Mouse (Mus musculus): ENCODE results near the gene Apc2. TPM values are rescaled to one million over a fixed set of nuclear protein-coding genes. Genes with fewer than 3 reads are reported as not detected.

Apc2 gene
- polyA plus RNA-seq, 1 experiment from 2014 or later, result 144 TPM

DNA sequence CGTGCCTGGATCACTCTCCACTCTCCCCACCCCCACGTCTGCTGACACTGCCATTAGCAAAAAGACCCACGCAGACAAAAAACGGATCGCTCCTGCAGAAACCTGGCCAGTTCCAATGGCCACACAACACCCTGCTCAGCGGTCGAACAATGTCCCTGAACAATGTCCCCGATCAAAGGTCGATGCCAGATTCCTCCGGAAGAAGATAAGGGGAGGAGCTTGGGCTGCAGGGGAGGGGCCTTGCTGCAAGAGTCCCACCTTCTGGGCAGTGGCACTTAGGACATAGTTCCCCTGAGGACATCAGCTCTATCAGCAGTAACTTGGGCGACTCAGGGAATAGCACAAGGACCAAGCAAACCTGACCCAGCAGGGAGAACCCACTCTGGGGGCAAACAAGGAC, 56.1 kb downstream of the Apc2 start:
- H3K4me2 ChIP-seq, result no peak overlapping the region
- no peak overlapping the region for H3K27ac ChIP-seq (replicated peaks)
- ATAC-seq (ENCODE audit: low FRiP score), result no peak
- H3K36me3 ChIP-seq, result no peaks in the 10 kb centered on the region
- H3K4me3 ChIP-seq (replicated peaks), result no peak overlapping the region
- H3K27me3 ChIP-seq (replicated peaks), result peaks cover 99% of the 10 kb centered on the region
- H3K9ac ChIP-seq (replicated peaks), result no peak overlapping the region
- H3K4me1 ChIP-seq, result peaks cover 26% of the 10 kb centered on the region
- H3K9me3 ChIP-seq (replicated peaks), result no peaks in the 10 kb centered on the region
- 21% methylated on average over 11 of the region's 11 CpGs for WGBS

DNA sequence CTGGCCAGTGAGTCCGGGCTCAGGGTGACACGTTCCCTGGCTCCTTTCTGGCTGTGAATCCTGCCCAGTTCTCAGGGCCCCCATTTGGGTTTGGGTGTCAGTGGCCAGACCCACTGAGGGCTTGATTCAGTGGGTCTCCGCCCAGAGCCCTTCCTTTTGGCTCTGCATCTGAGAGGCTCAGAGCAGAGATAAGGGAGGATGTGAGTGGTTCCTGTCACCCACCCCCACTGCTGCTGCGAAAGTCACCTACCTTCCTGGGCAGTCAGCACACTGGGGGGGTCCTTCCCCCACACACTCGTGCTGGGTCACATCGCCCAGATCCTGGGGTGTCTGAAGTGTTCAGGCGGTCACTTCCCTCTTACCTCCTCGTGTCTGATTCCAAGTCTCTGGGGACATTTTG, 57.0 kb downstream of the Apc2 start:
- Histone ChIP-seq H3K27me3 (replicated peaks) (peaks cover 99% of the 10 kb centered on the region), H3K4me3 (replicated peaks) (no peak overlapping the region), H3K9ac (replicated peaks) (no peak overlapping the region), H3K36me3 (no peaks in the 10 kb centered on the region), H3K4me1 (peaks cover 33% of the 10 kb centered on the region), H3K4me2 (no peak overlapping the region), H3K9me3 (replicated peaks) (no peaks in the 10 kb centered on the region), H3K27ac (replicated peaks) (no peak overlapping the region)
- ATAC-seq (ENCODE audit: low FRiP score), result no peak
- 73% methylated on average over 8 of the region's 8 CpGs for WGBS

DNA sequence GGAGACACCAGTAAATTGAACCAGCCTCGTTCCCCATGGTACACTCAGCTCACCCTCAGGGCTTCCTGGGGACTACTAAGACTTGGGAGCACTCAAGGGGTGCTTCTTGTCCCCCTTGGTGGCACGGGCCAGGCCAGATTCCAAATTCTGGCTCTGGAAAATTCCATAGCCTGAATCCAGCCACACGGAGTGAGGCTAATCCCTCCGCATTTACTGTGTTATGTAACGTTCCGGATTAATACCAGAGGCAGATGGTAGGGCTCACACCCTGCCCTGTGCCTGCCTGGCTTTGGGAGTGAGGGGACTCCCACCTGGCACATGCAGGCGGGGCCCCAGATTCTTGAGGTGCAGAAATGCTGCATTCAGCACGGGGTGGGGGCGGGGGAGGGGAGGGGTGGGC, 59.7 kb downstream of the Apc2 start:
- Histone ChIP-seq H3K36me3 (no peaks in the 10 kb centered on the region), H3K9me3 (replicated peaks) (no peaks in the 10 kb centered on the region), H3K4me1 (peaks cover 27% of the 10 kb centered on the region), H3K4me2 (no peak overlapping the region), H3K27me3 (replicated peaks) (peaks cover 99% of the 10 kb centered on the region), H3K4me3 (replicated peaks) (no peak overlapping the region), H3K9ac (replicated peaks) (no peak overlapping the region), H3K27ac (replicated peaks) (no peak overlapping the region)
- WGBS, result 15% methylated on average over 9 of the region's 9 CpGs
- no peak for ATAC-seq (ENCODE audit: low FRiP score)

DNA sequence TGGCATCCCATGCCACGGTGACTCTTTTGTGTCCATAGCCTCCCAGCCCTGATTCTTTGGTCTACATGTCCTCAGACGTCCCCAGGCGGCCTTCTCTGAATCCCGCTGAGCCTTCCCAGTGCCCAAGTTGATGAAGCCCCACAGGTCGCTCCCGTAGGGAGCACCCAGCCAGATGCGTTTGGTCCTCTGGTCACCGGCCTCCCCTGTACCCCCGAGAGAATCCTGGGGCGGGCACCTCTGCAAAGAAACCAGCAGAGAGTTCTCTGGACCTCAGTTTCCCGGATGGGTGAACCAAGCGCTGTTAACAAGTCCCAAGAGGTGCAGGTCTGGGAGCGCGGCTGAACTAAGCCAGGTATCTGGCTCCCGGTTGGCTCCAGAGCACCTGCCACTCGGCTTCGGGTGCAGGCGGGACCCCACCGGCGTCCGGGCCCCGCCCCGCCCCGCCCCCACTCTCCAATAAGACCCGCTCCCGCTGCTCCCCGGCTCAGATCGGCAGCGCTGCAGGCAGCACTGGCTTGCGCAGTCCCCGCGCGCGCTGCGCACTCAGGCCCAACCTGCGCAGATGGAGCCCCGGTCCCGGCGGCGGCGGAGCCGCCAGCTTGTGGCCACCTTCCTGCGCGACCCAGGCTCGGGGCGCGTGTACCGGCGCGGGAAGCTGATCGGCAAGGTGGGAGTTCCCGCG, 60.4 kb downstream of the Apc2 start, which contains the start of gene Plk5:
Gene Plk5, plus strand, starts transcription at position 459 of the 682 bp plus-strand sequence.
- no peak for ATAC-seq (ENCODE audit: low FRiP score)
- H3K4me3 ChIP-seq (replicated peaks), result peak within 1 kb of the TSS; percentile 40
- peaks cover 27% of the 10 kb centered on the region for H3K4me1 ChIP-seq
- H3K9ac ChIP-seq (replicated peaks), result peak within 1 kb of the TSS; percentile 14
- H3K4me2 ChIP-seq, result peak within 1 kb of the TSS; percentile 77
- WGBS, result under 1% methylated on average over 53 of the region's 53 CpGs
- no peak within 1 kb of the TSS for H3K27ac ChIP-seq (replicated peaks)
- no peaks in the 10 kb centered on the region for H3K36me3 ChIP-seq
- H3K9me3 ChIP-seq (replicated peaks), result no peaks in the 10 kb centered on the region
- peaks cover 92% of the 10 kb centered on the region for H3K27me3 ChIP-seq (replicated peaks)

DNA sequence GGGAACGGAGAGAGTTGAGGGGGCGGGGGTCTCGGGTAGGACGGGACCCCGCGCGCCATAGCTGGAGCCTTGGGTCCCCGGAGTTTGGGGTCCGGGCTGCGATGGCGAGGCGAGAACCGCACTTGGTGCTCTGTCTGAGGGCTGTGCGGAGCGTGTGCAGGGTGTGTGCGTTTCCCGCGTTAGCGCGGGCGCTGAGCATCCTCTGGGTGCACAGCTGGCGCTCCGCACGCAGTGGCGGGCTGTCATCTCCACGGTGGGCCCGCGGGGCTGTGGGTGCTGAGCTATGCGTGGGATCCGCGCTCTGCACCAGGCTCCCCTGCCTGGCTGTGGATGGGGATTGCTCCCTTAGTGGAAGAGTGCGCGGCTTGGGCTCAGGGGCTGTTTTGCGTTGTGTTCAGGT, 61.0 kb downstream of the Apc2 start:
- Histone ChIP-seq H3K27ac (replicated peaks) (no peak overlapping the region), H3K4me3 (replicated peaks) (peak overlapping the region; percentile 40), H3K4me2 (peak overlapping the region; percentile 77), H3K27me3 (replicated peaks) (peaks cover 86% of the 10 kb centered on the region), H3K9ac (replicated peaks) (peak overlapping the region; percentile 14), H3K9me3 (replicated peaks) (no peaks in the 10 kb centered on the region), H3K36me3 (no peaks in the 10 kb centered on the region), H3K4me1 (peaks cover 27% of the 10 kb centered on the region)
- peak; percentile 18; the same call in 1 of the 2 replicates for ATAC-seq (ENCODE audit: low FRiP score)
- under 1% methylated on average over 34 of the region's 34 CpGs for WGBS

DNA sequence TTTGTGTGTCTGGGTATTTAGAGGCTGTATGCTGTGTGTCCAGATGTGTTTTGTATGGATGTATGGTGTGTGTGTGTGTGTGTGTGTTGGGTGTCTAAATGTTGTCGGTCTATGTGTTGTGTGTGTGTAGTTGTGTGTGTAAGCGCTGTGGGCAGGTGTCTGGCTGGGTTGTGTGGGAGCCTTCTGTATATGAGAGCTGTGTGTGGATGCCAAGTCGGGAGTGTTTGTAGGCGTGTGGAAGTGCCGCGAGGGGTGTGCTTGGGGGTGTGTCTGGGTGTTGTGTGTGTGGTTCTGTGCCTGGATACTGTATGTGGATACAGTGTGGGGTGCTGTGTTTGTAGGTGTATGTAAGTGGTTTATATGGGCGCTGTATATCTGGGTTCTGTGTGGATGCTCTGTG, 61.6 kb downstream of the Apc2 start:
- H3K4me2 ChIP-seq, result peak overlapping the region; percentile 77
- no peaks in the 10 kb centered on the region for H3K9me3 ChIP-seq (replicated peaks)
- H3K36me3 ChIP-seq, result no peaks in the 10 kb centered on the region
- peaks cover 27% of the 10 kb centered on the region for H3K4me1 ChIP-seq
- ATAC-seq (ENCODE audit: low FRiP score), result peak; percentile 19
- 27% methylated on average over 7 of the region's 7 CpGs for WGBS
- no peak overlapping the region for H3K9ac ChIP-seq (replicated peaks)
- no peak overlapping the region for H3K27ac ChIP-seq (replicated peaks)
- H3K27me3 ChIP-seq (replicated peaks), result peaks cover 80% of the 10 kb centered on the region
- H3K4me3 ChIP-seq (replicated peaks), result peak overlapping the region; percentile 36

DNA sequence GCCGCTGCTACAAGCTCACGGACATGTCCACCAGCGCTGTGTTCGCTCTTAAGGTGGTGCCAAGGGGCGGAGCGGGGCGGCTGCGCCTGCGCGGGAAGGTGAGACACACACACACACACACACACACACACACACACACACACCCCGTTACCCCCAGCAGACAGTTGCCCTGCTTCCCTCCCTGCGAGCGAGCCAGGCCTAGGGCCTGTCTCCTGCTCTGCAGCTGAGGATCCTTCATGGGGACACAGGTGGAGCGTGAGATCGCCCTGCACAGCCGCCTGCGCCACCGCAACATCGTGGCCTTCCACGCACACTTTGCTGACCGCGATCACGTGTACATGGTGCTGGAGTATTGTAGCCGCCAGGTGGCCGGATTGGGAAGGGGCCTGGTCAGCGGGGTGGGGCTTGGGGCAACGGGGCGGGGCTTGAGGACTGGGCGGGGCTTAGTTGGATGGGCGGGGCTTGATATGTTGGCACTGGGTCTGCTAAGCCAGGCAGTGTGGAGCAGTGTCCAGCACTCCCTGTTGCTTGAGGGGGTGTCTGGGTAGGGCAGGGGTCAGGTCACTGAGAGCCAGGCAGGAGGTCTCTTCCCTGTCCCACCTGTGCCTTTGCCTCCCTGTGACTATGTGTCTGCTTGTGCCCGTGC, 62.3 kb downstream of the Apc2 start:
- peaks cover 72% of the 10 kb centered on the region for H3K27me3 ChIP-seq (replicated peaks)
- ATAC-seq (ENCODE audit: low FRiP score), result peak; percentile 69
- 6% methylated on average over 31 of the region's 31 CpGs for WGBS

DNA sequence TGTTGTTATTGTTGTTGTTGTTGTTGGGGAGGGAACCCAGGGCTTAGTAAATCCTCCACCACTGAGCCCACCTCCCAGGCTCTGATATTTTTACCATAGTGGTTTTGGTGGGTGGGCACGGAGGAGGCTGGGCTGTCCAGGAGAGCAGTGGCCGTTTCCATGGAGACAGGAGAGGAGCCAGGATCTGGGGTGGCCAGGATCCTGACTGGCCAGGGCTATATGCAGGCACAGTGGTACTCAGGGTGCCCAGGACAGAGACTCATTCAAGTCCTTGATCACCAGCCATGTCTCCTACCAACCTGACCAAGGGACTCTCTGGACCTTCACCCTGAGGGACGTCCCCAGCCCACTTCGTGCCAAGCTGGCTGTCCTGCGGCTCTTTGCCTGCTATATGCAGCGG, 68.0 kb downstream of the Apc2 start:
- no peak overlapping the region for H3K4me2 ChIP-seq

More for the DNA sequence above, 62.3 kb downstream of the Apc2 start:
- Histone ChIP-seq H3K9me3 (replicated peaks) (no peaks in the 10 kb centered on the region), H3K4me1 (peaks cover 27% of the 10 kb centered on the region), H3K27ac (replicated peaks) (no peak overlapping the region), H3K9ac (replicated peaks) (0 out of 2 replicates have a peak overlapping the region, but pooled peaks have one; percentile 15), H3K4me3 (replicated peaks) (peak overlapping the region; percentile 36), H3K36me3 (no peaks in the 10 kb centered on the region), H3K4me2 (peak overlapping the region; percentile 77)

DNA sequence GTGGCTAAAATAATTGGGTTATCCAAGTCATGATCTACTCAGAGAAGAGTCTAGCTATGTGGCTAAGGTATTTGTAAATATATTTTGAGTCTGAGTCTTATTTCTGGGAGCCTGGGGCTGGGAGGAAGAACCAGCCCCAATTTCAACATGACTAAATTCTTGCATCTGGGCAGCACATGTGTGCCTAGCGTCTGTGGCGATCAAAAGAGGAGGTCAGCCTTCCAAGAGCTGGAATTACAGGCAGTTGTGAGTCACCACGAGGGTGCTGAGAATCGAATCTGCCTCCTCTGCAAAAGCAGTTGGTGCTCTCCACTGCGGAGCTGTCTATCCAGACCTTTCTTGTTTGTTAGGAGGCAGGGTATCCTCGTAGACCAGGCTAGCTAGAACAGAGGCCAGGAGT, 70.0 kb downstream of the Apc2 start:
- Histone ChIP-seq H3K27ac (replicated peaks) (no peak overlapping the region), H3K27me3 (replicated peaks) (peaks cover 14% of the 10 kb centered on the region; the same call in 1 of the 2 replicates), H3K4me2 (no peak overlapping the region), H3K4me1 (no peaks in the 10 kb centered on the region), H3K9me3 (replicated peaks) (no peaks in the 10 kb centered on the region), H3K4me3 (replicated peaks) (no peak overlapping the region), H3K9ac (replicated peaks) (no peak overlapping the region), H3K36me3 (no peaks in the 10 kb centered on the region)
- WGBS, result 72% methylated on average over 6 of the region's 6 CpGs
- ATAC-seq (ENCODE audit: low FRiP score), result no peak

More for the DNA sequence above, 68.0 kb downstream of the Apc2 start:
- no peaks in the 10 kb centered on the region for H3K36me3 ChIP-seq
- 0 out of 2 replicates have a peak, but pooled peaks have one; percentile 45 for ATAC-seq (ENCODE audit: low FRiP score)
- H3K27me3 ChIP-seq (replicated peaks), result peaks cover 32% of the 10 kb centered on the region
- no peaks in the 10 kb centered on the region for H3K9me3 ChIP-seq (replicated peaks)
- WGBS, result 37% methylated on average over 6 of the region's 6 CpGs
- no peak overlapping the region for H3K4me3 ChIP-seq (replicated peaks)
- H3K4me1 ChIP-seq, result no peaks in the 10 kb centered on the region
- no peak overlapping the region for H3K27ac ChIP-seq (replicated peaks)
- H3K9ac ChIP-seq (replicated peaks), result no peak overlapping the region

Small RNA genes lying within 50 kb of the gene (microRNA-seq; reads per million reads assigned to microRNA genes)
- gene Mir6911, result not detected

Other genes starting within 250 kb of the Apc2 start
- gene Gpx4, start 248.8 kb upstream of the Apc2 start, polyA plus RNA-seq (2015; fragmentation: Nextera tagmentation; extraction: Ambion mirVana), result 559 and 600 TPM in 2 replicates
- 11.7 and 12.8 TPM in 2 replicates for gene Sbno2, start 190.4 kb upstream of the Apc2 start, polyA plus RNA-seq (2015; fragmentation: Nextera tagmentation; extraction: Ambion mirVana)
- gene Stk11, start 180.2 kb upstream of the Apc2 start, polyA plus RNA-seq (2015; fragmentation: Nextera tagmentation; extraction: Ambion mirVana), result 16.9 and 17.3 TPM in 2 replicates
- gene Atp5d, start 157.3 kb upstream of the Apc2 start, polyA plus RNA-seq (2015; fragmentation: Nextera tagmentation; extraction: Ambion mirVana), result 553 and 558 TPM in 2 replicates
- gene Cbarp, start 155.1 kb upstream of the Apc2 start, polyA plus RNA-seq (2015; fragmentation: Nextera tagmentation; extraction: Ambion mirVana), result 91.9 and 93.0 TPM in 2 replicates
- gene Midn, start 147.7 kb upstream of the Apc2 start, polyA plus RNA-seq (2015; fragmentation: Nextera tagmentation; extraction: Ambion mirVana), result 19.4 and 20.5 TPM in 2 replicates
- 284 and 345 TPM in 2 replicates for gene Cirbp, start 130.0 kb upstream of the Apc2 start, polyA plus RNA-seq (2015; fragmentation: Nextera tagmentation; extraction: Ambion mirVana)
- 13.5 and 14.3 TPM in 2 replicates for gene 1600002K03Rik, start 123.0 kb upstream of the Apc2 start, polyA plus RNA-seq (2015; fragmentation: Nextera tagmentation; extraction: Ambion mirVana)
- gene Efna2, start 116.5 kb upstream of the Apc2 start, polyA plus RNA-seq (2015; fragmentation: Nextera tagmentation; extraction: Ambion mirVana), result 25.9 and 31.2 TPM in 2 replicates
- 46.8 and 49.6 TPM in 2 replicates for gene Mum1, start 69.5 kb upstream of the Apc2 start, polyA plus RNA-seq (2015; fragmentation: Nextera tagmentation; extraction: Ambion mirVana)
- gene Ndufs7, start 46.9 kb upstream of the Apc2 start, polyA plus RNA-seq (2015; fragmentation: Nextera tagmentation; extraction: Ambion mirVana), result 353 and 368 TPM in 2 replicates
- 27.9 and 34.6 TPM in 2 replicates for gene Gamt, start 35.0 kb upstream of the Apc2 start, polyA plus RNA-seq (2015; fragmentation: Nextera tagmentation; extraction: Ambion mirVana)
- gene Dazap1, start 34.5 kb upstream of the Apc2 start, polyA plus RNA-seq (2015; fragmentation: Nextera tagmentation; extraction: Ambion mirVana), result 48.6 and 50.4 TPM in 2 replicates
- 544 and 638 TPM in 2 replicates for gene Rps15, start 3.5 kb upstream of the Apc2 start, polyA plus RNA-seq (2015; fragmentation: Nextera tagmentation; extraction: Ambion mirVana)
- gene 2310011J03Rik, start 24.6 kb downstream of the Apc2 start, polyA plus RNA-seq (2015; fragmentation: Nextera tagmentation; extraction: Ambion mirVana), result 26.9 and 36.6 TPM in 2 replicates
- 5.6 and 8.2 TPM in 2 replicates for gene Pcsk4, start 33.5 kb downstream of the Apc2 start, polyA plus RNA-seq (2015; fragmentation: Nextera tagmentation; extraction: Ambion mirVana)
- gene Reep6, start 34.0 kb downstream of the Apc2 start, polyA plus RNA-seq (2015; fragmentation: Nextera tagmentation; extraction: Ambion mirVana), result 4.3 and 7.3 TPM in 2 replicates
- 1.6 and 3.6 TPM in 2 replicates for gene Adamtsl5, start 52.4 kb downstream of the Apc2 start, polyA plus RNA-seq (2015; fragmentation: Nextera tagmentation; extraction: Ambion mirVana)
- gene Plk5, start 60.5 kb downstream of the Apc2 start, polyA plus RNA-seq (2015; fragmentation: Nextera tagmentation; extraction: Ambion mirVana), result 3.9 and 6.1 TPM in 2 replicates
- gene Mex3d, start 91.7 kb downstream of the Apc2 start, polyA plus RNA-seq (2015; fragmentation: Nextera tagmentation; extraction: Ambion mirVana), result 9.1 and 14.0 TPM in 2 replicates
- gene Mbd3, start 103.6 kb downstream of the Apc2 start, polyA plus RNA-seq (2015; fragmentation: Nextera tagmentation; extraction: Ambion mirVana), result 195 and 209 TPM in 2 replicates
- 731 and 790 TPM in 2 replicates for gene Uqcr11, start 110.9 kb downstream of the Apc2 start, polyA plus RNA-seq (2015; fragmentation: Nextera tagmentation; extraction: Ambion mirVana)
- gene Tcf3, start 137.7 kb downstream of the Apc2 start, polyA plus RNA-seq (2015; fragmentation: Nextera tagmentation; extraction: Ambion mirVana), result 33.4 and 51.7 TPM in 2 replicates
- gene Onecut3, start 198.9 kb downstream of the Apc2 start, polyA plus RNA-seq (2015; fragmentation: Nextera tagmentation; extraction: Ambion mirVana), result 0.63 and 1.0 TPM in 2 replicates
- 1.4 and 1.5 TPM in 2 replicates for gene Atp8b3, start 243.1 kb downstream of the Apc2 start, polyA plus RNA-seq (2015; fragmentation: Nextera tagmentation; extraction: Ambion mirVana)